Mouse (Mus musculus): ENCODE measurements around the gene Ciapin1. TPM values are rescaled to one million over a fixed set of nuclear protein-coding genes. Genes with fewer than 3 reads are reported as not detected.
A peak's percentile ranks its signal among the peaks of the same experiment; 100 is the strongest.

Gene Ciapin1
- polyA plus RNA-seq, 1 experiment from 2014 or later, result 72.7 TPM

DNA sequence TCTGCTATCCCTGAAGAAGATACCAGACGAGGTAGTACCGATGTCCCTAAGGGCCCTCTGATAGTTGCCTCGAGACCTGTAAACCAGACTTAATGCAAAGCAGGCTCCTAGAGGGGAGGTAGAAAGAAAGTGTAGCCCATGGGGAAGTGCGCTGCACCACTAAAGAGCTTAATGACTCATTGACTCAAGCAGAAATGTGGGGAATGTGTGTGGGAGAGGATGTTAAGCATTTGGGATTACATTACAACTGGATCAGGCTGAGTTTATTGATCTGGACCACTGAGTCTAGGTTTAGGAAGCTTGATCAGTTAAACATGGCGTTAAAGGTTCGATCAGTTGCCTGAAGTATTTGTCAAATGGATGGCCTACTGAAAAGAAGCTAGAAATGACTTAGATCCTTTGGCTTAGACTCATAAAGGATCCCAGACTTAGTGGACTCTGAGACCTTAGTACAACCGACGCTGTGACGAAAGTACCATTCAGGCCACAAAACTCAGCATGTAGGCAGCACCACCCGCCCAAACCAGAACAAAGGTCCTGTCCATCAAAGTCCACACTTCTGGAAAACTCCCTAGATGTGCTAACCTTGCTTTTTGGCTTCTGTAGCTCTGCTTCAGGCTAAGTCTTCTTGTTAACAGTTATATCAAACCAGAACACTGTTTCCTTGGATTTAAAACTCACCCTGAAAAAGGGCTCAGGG lies 48.8 kb downstream of the Ciapin1 start:
- no peak overlapping the region for H3K27ac ChIP-seq (replicated peaks in 1 of 2; ENCODE audit: control insufficient read depth in 1 of 2, insufficient read depth in 1 of 2, low read depth in 2 of 2, low read length in 2 of 2)
- no peak for ATAC-seq (ENCODE audit: insufficient number of reproducible peaks, insufficient read depth, low FRiP score, low read depth)
- no peaks in the 10 kb centered on the region for H3K9me3 ChIP-seq (ENCODE audit: control insufficient read depth, low read length)
- no peak overlapping the region for H3K4me3 ChIP-seq (ENCODE audit: control insufficient read depth in 1 of 2, insufficient read depth in 1 of 2, low read depth in 1 of 2, low read length in 2 of 2)
- no peak overlapping the region for H3K4me2 ChIP-seq (ENCODE audit: low read length)
- 80% methylated on average over 10 of the region's 10 CpGs for WGBS
- H3K27me3 ChIP-seq (ENCODE audit: control insufficient read depth, insufficient read depth, low read length), result no peaks in the 10 kb centered on the region
- no peaks in the 10 kb centered on the region for H3K36me3 ChIP-seq (ENCODE audit: control insufficient read depth, insufficient read depth, low read length)
- no peak overlapping the region for H3K9ac ChIP-seq (ENCODE audit: low read length)
- peaks cover 5 to 8% of the 10 kb centered on the region in 2 experiments for H3K4me1 ChIP-seq (ENCODE audit: control insufficient read depth in 2 of 2, insufficient read depth in 2 of 2, low read length in 2 of 2)

- H3K4me2 ChIP-seq (ENCODE audit: low read length), result no peak overlapping the region
- 52% methylated on average over 15 of the region's 15 CpGs for WGBS
- H3K36me3 ChIP-seq (ENCODE audit: control insufficient read depth, insufficient read depth, low read length), result no peaks in the 10 kb centered on the region
- H3K27ac ChIP-seq (replicated peaks in 1 of 2; ENCODE audit: control insufficient read depth in 1 of 2, insufficient read depth in 1 of 2, low read depth in 2 of 2, low read length in 2 of 2), result no peak overlapping the region
- H3K9ac ChIP-seq (ENCODE audit: low read length), result no peak overlapping the region
- ATAC-seq (ENCODE audit: insufficient number of reproducible peaks, insufficient read depth, low FRiP score, low read depth), result no peak
- H3K9me3 ChIP-seq (ENCODE audit: control insufficient read depth, low read length), result no peaks in the 10 kb centered on the region
- no peaks in the 10 kb centered on the region for H3K27me3 ChIP-seq (ENCODE audit: control insufficient read depth, insufficient read depth, low read length)
- H3K4me3 ChIP-seq (ENCODE audit: control insufficient read depth in 1 of 2, insufficient read depth in 1 of 2, low read depth in 1 of 2, low read length in 2 of 2), result no peak overlapping the region
- H3K4me1 ChIP-seq (ENCODE audit: control insufficient read depth in 2 of 2, insufficient read depth in 2 of 2, low read length in 2 of 2), result peaks cover 5 to 13% of the 10 kb centered on the region in 2 experiments
Observed at GRCm38 (mm10) chr8:94787524-94788501, 50.3 kb downstream of the Ciapin1 start.

DNA sequence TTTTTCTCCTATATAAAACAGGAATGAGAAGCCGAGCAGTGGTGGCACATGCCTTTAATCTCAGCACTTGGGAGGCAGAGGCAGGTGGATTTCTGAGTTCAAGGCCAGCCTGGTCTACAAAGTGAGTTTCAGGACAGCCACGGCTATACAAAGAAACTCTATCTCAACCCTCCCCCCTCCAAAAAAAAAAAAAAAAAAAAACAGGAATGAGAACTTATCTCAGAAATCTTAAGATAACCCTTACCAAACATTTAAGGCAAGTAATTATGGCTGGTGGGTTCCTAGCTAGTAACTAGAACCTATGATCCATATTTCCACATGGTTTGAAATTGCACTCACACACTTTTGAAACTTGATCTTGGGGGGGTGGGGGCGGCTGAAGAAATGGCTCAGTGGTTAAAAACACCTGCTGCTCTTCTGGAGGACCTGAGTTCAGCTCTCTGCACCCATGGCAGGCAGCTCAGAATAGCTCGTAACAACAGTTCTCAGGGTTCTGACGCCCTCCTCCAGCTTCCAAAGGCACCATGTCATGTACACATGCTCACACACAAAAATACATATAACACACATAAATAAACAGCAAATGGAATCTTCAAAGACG lies 52.1 kb downstream of the Ciapin1 start:
- no peak overlapping the region for H3K4me3 ChIP-seq (ENCODE audit: control insufficient read depth in 1 of 2, insufficient read depth in 1 of 2, low read depth in 1 of 2, low read length in 2 of 2)
- H3K9ac ChIP-seq (ENCODE audit: low read length), result no peak overlapping the region
- no peaks in the 10 kb centered on the region for H3K36me3 ChIP-seq (ENCODE audit: control insufficient read depth, insufficient read depth, low read length)
- H3K4me2 ChIP-seq (ENCODE audit: low read length), result no peak overlapping the region
- no peak overlapping the region for H3K27ac ChIP-seq (replicated peaks in 1 of 2; ENCODE audit: control insufficient read depth in 1 of 2, insufficient read depth in 1 of 2, low read depth in 2 of 2, low read length in 2 of 2)
- no peaks in the 10 kb centered on the region for H3K27me3 ChIP-seq (ENCODE audit: control insufficient read depth, insufficient read depth, low read length)
- ATAC-seq (ENCODE audit: insufficient number of reproducible peaks, insufficient read depth, low FRiP score, low read depth), result no peak
- 75% methylated on average over 6 of the region's 6 CpGs for WGBS
- peaks cover 18 to 24% of the 10 kb centered on the region in 2 experiments for H3K4me1 ChIP-seq (ENCODE audit: control insufficient read depth in 2 of 2, insufficient read depth in 2 of 2, low read length in 2 of 2)
- no peaks in the 10 kb centered on the region for H3K9me3 ChIP-seq (ENCODE audit: control insufficient read depth, low read length)

DNA sequence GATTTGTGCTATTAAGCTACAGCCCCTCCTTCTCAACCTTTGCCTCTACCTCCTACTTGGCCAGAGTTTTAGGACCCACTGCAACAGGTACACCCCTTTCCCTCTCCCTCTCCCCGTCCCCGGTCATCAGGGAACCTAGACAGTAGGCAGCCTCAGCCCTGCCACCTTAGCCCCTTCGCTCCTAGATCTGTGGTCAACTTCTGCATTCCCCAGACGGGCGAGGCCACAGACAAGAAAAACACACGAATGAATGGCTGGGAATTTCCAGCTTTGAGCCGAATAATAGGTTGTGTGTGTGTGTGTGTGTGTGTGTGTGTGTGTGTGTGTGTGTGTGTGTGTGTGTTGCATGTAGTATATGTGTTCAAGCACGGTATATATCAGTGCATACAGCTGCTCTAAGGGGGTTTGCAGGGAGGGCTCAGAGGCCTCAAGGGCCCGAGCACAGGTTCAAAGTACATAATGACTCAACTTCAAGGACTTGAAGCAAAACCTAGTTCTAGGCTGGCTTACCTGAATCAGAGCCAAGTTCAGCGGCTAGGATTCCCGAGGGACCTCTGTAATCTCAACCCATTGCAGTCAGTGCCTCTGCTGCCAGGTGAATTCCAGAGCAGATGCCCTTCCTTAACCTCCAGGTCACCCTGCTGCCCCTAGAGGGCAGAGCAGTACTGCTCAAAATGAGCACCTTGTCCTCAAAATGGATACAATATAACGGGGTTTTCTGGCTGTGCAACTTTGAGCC lies 52.7 kb downstream of the Ciapin1 start:
- Histone ChIP-seq H3K9ac (ENCODE audit: low read length) (no peak overlapping the region), H3K27me3 (ENCODE audit: control insufficient read depth, insufficient read depth, low read length) (no peaks in the 10 kb centered on the region), H3K9me3 (ENCODE audit: control insufficient read depth, low read length) (no peaks in the 10 kb centered on the region), H3K4me3 (ENCODE audit: control insufficient read depth in 1 of 2, insufficient read depth in 1 of 2, low read depth in 1 of 2, low read length in 2 of 2) (no peak overlapping the region), H3K36me3 (ENCODE audit: control insufficient read depth, insufficient read depth, low read length) (no peaks in the 10 kb centered on the region), H3K4me1 (ENCODE audit: control insufficient read depth in 2 of 2, insufficient read depth in 2 of 2, low read length in 2 of 2) (peaks cover 20 to 28% of the 10 kb centered on the region in 2 experiments), H3K4me2 (ENCODE audit: low read length) (no peak overlapping the region), H3K27ac (replicated peaks in 1 of 2; ENCODE audit: control insufficient read depth in 1 of 2, insufficient read depth in 1 of 2, low read depth in 2 of 2, low read length in 2 of 2) (no peak overlapping the region; a peak in 1 of 4 replicates)
- no peak for ATAC-seq (ENCODE audit: insufficient number of reproducible peaks, insufficient read depth, low FRiP score, low read depth)
- WGBS, result 56% methylated on average over 12 of the region's 12 CpGs

- no peak overlapping the region for H3K27ac ChIP-seq (replicated peaks in 1 of 2; ENCODE audit: control insufficient read depth in 1 of 2, insufficient read depth in 1 of 2, low read depth in 2 of 2, low read length in 2 of 2)
- no peak for ATAC-seq (ENCODE audit: insufficient number of reproducible peaks, insufficient read depth, low FRiP score, low read depth)
- no peaks in the 10 kb centered on the region for H3K9me3 ChIP-seq (ENCODE audit: control insufficient read depth, low read length)
- H3K27me3 ChIP-seq (ENCODE audit: control insufficient read depth, insufficient read depth, low read length), result no peaks in the 10 kb centered on the region
- whole genome bisulfite sequencing, result 51% methylated on average over 4 of the region's 4 CpGs
- H3K4me3 ChIP-seq (ENCODE audit: control insufficient read depth in 1 of 2, insufficient read depth in 1 of 2, low read depth in 1 of 2, low read length in 2 of 2), result no peak overlapping the region
- no peak overlapping the region for H3K9ac ChIP-seq (ENCODE audit: low read length)
- no peaks in the 10 kb centered on the region for H3K36me3 ChIP-seq (ENCODE audit: control insufficient read depth, insufficient read depth, low read length)
- H3K4me2 ChIP-seq (ENCODE audit: low read length), result no peak overlapping the region
- H3K4me1 ChIP-seq (ENCODE audit: control insufficient read depth in 2 of 2, insufficient read depth in 2 of 2, low read length in 2 of 2), result peaks cover 24 to 35% of the 10 kb centered on the region in 2 experiments
Observed at GRCm38 (mm10) chr8:94783890-94784289, 54.3 kb downstream of the Ciapin1 start.

GRCm38 (mm10) chr8:94781838-94782235 lies 56.3 kb downstream of the Ciapin1 start:
- peaks cover 41 to 45% of the 10 kb centered on the region in 2 experiments for H3K4me1 ChIP-seq (ENCODE audit: control insufficient read depth in 2 of 2, insufficient read depth in 2 of 2, low read length in 2 of 2)
- H3K36me3 ChIP-seq (ENCODE audit: control insufficient read depth, insufficient read depth, low read length), result no peaks in the 10 kb centered on the region
- no peak overlapping the region for H3K9ac ChIP-seq (ENCODE audit: low read length)
- 6% methylated on average over 11 of the region's 11 CpGs for WGBS
- no peak overlapping the region for H3K27ac ChIP-seq (replicated peaks in 1 of 2; ENCODE audit: control insufficient read depth in 1 of 2, insufficient read depth in 1 of 2, low read depth in 2 of 2, low read length in 2 of 2)
- 0 out of 2 replicates have a peak, but pooled peaks have one; percentile 20 for ATAC-seq (ENCODE audit: insufficient number of reproducible peaks, insufficient read depth, low FRiP score, low read depth)
- H3K27me3 ChIP-seq (ENCODE audit: control insufficient read depth, insufficient read depth, low read length), result no peaks in the 10 kb centered on the region
- peak overlapping the region; percentile 37 for H3K4me2 ChIP-seq (ENCODE audit: low read length)
- H3K4me3 ChIP-seq (ENCODE audit: control insufficient read depth in 1 of 2, insufficient read depth in 1 of 2, low read depth in 1 of 2, low read length in 2 of 2), result no peak overlapping the region
- no peaks in the 10 kb centered on the region for H3K9me3 ChIP-seq (ENCODE audit: control insufficient read depth, low read length)
